Mouse (Mus musculus): ENCODE data around the gene Tmem260.

GRCm38 (mm10) chr14:48566596-48566995 is 120.7 kb downstream of the Tmem260 start:
- no peak for TF ChIP-seq CTCF (IDR thresholded peaks at IDR 0.05; ENCODE audit: borderline replicate concordance, insufficient read depth, low read length)
- no peak for TF ChIP-seq POLR2A (IDR thresholded peaks at IDR 0.05; ENCODE audit: low read depth, low read length)

Measured in embryonic fibroblast, embryonic 13.5 days (primary cell).